Comparison of ENCODE assay signal across 20 mouse cellular contexts in the genomic region with DNA sequence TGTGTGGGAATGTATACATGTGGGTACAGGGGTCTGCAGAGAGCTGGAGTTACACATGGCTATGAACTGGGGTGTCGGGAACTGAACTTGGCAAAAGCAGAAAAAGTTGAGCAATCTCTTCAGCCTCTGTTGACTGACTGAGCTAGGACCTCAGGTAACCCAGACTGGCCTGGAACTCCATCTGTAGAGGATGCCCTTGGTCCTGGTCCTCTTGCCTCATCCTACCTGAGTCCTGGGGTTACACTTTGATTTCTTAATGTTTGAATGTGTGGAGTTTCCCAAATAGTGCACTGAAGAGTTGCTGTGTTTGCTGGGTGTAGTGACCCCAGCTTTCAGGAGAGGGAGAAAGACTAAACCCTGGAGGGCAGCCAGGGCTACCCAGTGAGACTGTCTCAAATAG. TPM values are rescaled to one million over a fixed set of nuclear protein-coding genes. Genes with fewer than 3 reads are reported as not detected.
"Had no signal": no experiment of that assay in that cellular context is flagged by ENCODE, and none has a peak within 500 bp of the region (broad histone marks: within the 10 kb centered on the region; RNA-seq: fewer than 3 reads in every experiment).

No protein-coding gene starts in this region.

- H3K9ac ChIP-seq: limb, embryonic 13.5 days; lung, embryonic 15.5 days; midbrain, embryonic 15.5 days; neural tube, embryonic 12.5 days; neural tube, embryonic 15.5 days; stomach, embryonic 15.5 days had no signal

- H3K36me3 ChIP-seq: limb, embryonic 10.5 days; limb, embryonic 13.5 days; lung, embryonic 15.5 days; midbrain, embryonic 10.5 days; midbrain, embryonic 15.5 days; neural tube, embryonic 12.5 days; neural tube, embryonic 15.5 days; stomach, embryonic 15.5 days had no signal

- H3K9me3 ChIP-seq: limb, embryonic 10.5 days; limb, embryonic 13.5 days; lung, embryonic 15.5 days; megakaryocyte, embryonic 14.5 days; midbrain, embryonic 10.5 days; midbrain, embryonic 15.5 days; neural tube, embryonic 12.5 days; neural tube, embryonic 15.5 days; stomach, embryonic 15.5 days had no signal

- H3K4me3 ChIP-seq: layer of hippocampus, adult 2 months; limb, embryonic 10.5 days; limb, embryonic 13.5 days; lung, embryonic 15.5 days; megakaryocyte, embryonic 14.5 days; midbrain, embryonic 10.5 days; midbrain, embryonic 15.5 days; neural tube, embryonic 12.5 days; neural tube, embryonic 15.5 days; stomach, embryonic 15.5 days had no signal

- H3K27me3 ChIP-seq: stomach, embryonic 15.5 days had no signal

- H3K27ac ChIP-seq: kidney, postnatal 0 days; layer of hippocampus, adult 2 months; limb, embryonic 10.5 days; limb, embryonic 13.5 days; lung, embryonic 15.5 days; midbrain, embryonic 10.5 days; midbrain, embryonic 15.5 days; neural tube, embryonic 12.5 days; neural tube, embryonic 15.5 days; stomach, embryonic 15.5 days had no signal

- DNase-seq: kidney, adult 18-20 months; kidney, adult 9 months; kidney, postnatal 25 days; layer of hippocampus, adult 9-11 months; right cerebral cortex, postnatal 25 days had no signal

- ATAC-seq: midbrain, embryonic 15.5 days had no signal

- H3K4me2 ChIP-seq: limb, embryonic 13.5 days; lung, embryonic 15.5 days; midbrain, embryonic 15.5 days; neural tube, embryonic 12.5 days; neural tube, embryonic 15.5 days; stomach, embryonic 15.5 days had no signal

RNA-seq across cellular contexts. Expression of a gene that starts 2.6 kb away (rescaled TPM):
- total RNA-seq: layer of hippocampus, adult 2 months; layer of hippocampus, postnatal 25 days; left cerebral cortex, adult 18-20 months; left cerebral cortex, postnatal 25 days had no signal
- polyA plus RNA-seq: intestine, embryonic 16.5 days; kidney, postnatal 0 days; limb, embryonic 10.5 days; limb, embryonic 13.5 days; lung, embryonic 15.5 days; midbrain, embryonic 10.5 days; neural tube, embryonic 12.5 days; neural tube, embryonic 15.5 days; stomach, embryonic 15.5 days had no signal
